Mouse (Mus musculus): ENCODE data around the gene Cachd1.

Cachd1 gene

GRCm38 (mm10) chr4:100877351-100877750 lies 100.9 kb downstream of the Cachd1 start:
- DNase-seq = no peak

GRCm38 (mm10) chr4:100879414-100879813 lies 102.9 kb downstream of the Cachd1 start:
- no peak for DNase-seq

DNA sequence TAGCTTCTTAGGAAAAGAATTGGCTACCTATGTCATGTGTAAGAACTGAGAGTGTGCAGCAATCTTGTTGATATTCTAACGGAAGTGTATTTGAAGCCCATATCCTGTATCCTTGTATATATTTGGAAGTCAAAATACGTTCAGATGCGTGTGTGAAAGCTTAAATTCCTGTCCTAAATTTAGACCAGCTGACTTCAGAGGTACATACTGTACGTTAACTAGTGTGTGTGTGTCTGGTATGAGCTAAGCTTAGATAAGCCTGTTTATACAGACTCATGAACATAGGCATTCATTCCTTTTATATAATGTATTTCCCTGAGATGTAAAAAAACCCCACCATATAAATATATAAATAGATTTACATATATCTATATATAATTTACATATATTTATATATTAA lies 103.6 kb downstream of the Cachd1 start:
- DNase-seq = no peak

DNA sequence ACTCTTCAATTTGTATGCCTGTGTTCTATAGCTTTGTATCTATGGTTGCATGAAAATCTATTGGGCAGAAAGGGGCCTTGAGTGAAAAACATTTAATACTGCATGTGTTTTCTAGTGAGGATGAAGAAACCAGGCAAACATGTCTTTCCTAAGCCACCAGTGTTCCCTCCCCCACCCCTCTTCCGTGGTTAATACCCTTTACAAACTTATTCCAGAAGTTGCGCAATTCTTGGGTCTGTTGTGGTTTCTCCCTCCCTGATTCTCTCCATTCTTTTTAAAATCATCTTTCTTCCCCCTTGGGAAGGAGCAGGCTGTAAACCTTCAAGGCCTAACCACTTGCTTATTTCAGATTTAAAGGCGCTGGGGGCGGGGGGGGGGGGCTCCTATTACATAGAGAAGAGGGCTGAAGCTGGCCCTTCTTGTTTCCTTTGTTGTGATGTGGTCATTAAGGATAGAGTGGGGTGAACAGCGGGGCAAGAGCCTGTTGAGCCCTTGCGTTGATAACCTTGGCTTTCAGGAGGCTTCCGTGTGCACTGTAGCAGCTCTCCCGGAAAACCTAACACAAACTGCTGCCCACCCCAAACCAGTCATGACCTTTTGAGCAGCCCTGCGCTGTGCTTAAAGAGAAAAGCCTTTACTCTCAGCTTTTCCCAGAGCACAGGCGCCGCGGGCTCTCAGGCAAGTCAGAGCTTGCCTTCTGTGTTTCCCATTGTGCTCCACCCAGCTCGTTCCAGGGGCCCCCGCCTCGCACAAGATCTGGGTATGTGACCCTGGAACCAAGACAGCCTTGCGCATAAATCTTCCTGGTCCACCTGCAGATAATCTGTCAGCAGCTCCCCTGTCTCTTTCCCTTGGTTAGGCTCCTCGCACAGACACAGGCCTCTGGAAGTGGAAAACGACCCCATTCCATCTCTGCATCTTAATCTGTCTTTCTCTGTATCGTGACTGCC lies 109.6 kb downstream of the Cachd1 start:
- DNase-seq = peak; percentile 48 to 64

GRCm38 (mm10) chr4:100886743-100887416 lies 110.4 kb downstream of the Cachd1 start:
- no peak for DNase-seq

GRCm38 (mm10) chr4:100890106-100890970 lies 113.9 kb downstream of the Cachd1 start:
- DNase-seq = no peak

DNA sequence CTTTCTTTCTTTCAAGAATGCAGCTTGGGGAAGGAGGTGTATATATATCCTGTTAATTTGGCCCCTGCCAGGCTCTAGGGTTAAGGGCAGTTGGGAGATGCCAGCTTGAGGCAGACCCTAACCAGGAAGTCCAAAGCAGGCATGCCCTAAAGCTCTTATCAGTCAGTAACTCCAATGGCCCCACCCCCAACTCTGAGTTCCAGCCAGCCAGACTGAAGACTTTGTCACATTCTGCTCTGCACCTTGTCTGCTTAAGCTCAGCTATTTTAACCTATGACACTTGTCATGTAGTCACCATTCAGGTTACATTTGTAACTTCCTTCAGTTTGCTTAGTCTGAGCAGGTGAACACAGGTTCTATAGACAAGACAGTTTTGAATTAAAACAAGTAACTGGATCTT lies 117.3 kb downstream of the Cachd1 start:
- no peak for DNase-seq

DNA sequence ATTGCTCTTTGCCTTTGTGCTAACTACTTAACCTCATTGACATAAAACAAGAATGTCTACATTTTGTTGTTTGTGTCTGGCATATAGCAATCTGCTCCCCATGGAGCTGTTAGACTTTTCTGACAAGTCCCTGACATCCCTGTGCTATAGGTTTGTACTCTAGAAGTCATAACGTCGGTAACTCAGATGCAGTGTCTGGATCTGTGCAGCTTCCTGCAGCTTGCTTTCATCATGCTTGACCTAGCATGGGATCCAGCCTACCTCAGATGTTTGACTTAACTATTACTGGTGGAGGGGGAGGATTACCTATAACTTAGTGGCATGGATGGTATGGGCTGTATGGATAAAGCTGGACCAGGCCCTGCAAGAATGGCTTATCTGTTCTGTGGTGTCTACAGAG lies 117.7 kb downstream of the Cachd1 start:
- DNase-seq = no peak

- no peak for DNase-seq
These were observed 120.0 kb downstream of the Cachd1 start for GRCm38 (mm10) chr4:100896260-100897010.

GRCm38 (mm10) chr4:100897943-100898342 lies 121.5 kb downstream of the Cachd1 start:
- no peak for DNase-seq

- peak; percentile 16 to 40 for DNase-seq
These were observed 133.3 kb downstream of the Cachd1 start for GRCm38 (mm10) chr4:100909694-100910340.

GRCm38 (mm10) chr4:100910605-100911330 lies 134.3 kb downstream of the Cachd1 start:
- DNase-seq = peak in 1 of 2 experiments; percentile 26

GRCm38 (mm10) chr4:100911658-100912057 lies 135.2 kb downstream of the Cachd1 start:
- DNase-seq = no peak

DNA sequence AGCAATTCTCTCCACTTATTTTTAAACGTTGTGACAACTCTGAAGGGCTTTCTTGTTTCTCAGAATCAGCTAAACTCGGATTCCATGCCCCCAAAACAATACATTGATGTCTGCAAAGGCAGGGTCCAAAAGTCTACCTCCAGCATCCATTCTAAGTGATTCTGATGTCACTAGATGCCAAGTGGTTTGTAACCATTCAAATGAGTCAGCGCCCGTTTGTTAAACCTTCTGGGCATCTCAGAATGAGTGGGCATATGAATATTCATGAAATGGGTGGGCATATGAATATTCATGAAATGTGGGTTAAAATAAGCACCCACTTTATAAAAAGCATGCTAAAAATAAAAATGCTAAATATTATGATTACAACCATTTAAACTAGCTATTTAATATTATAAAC lies 137.2 kb downstream of the Cachd1 start:
- DNase-seq = no peak

- no peak for DNase-seq
These were observed 138.1 kb downstream of the Cachd1 start for GRCm38 (mm10) chr4:100914532-100914931.

DNA sequence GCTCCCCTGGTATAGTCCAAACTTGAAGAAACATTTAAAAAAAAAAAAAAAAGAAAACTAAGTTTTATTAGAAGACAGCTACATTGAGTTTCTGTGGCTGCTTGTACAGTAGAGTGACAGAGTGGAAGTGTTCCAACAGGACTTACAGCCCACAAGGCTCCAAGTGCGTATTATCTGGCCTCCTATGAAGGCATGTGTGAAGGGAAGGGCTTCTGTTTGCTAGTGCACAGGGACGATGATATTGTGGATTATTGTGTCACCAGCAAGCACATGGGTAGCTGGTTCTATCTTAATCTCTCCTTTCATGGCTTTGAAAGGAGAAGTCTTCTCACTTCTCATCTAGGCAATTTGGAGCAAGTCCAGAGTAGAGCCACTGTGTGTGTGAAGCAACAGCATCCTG lies 138.6 kb downstream of the Cachd1 start:
- DNase-seq = no peak

DNA sequence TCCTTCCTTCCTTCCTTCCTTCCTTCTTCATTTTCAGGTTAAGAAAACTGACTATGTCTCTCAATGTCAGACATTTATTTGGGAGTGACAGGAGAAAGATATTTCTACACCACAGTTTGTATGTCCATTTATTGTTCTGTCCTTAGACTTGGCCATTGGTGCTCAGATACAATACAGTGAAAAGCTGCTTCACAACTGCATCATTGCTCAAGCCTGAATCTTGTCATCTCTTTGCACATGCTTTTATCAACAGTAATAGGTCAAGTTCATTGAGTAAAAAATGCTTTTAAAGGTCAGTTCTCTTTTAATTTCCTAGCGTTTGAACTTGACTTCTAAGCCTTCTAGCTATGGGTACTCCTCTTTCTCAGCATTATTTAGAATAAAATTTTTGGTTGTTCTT lies 141.0 kb downstream of the Cachd1 start:
- DNase-seq = no peak

- no peak for DNase-seq
These were observed 143.9 kb downstream of the Cachd1 start for GRCm38 (mm10) chr4:100920413-100920812.

GRCm38 (mm10) chr4:100922816-100923554 lies 146.5 kb downstream of the Cachd1 start:
- peak in 1 of 2 experiments; percentile 21 for DNase-seq

- no peak for DNase-seq
These were observed 147.1 kb downstream of the Cachd1 start for GRCm38 (mm10) chr4:100923598-100923997.
